Mouse (Mus musculus) brain, adult 2 months (tissue): Measurements from ENCODE around the gene Inpp5a.
A peak's percentile ranks its signal among the peaks of the same experiment; 100 is the strongest.

Source experiments
- DNase-seq: peaks from one replicate; pipeline ENCODE4 v3.0.0; 2011; ENCODE audit warnings: low read depth, low spot score

The Inpp5a gene

GRCm38 (mm10) chr7:139576064-139576686 is 187.3 kb downstream of the Inpp5a start:
- DNase-seq: no peak

- DNase-seq: no peak
Observed at GRCm38 (mm10) chr7:139579261-139579905, 190.5 kb downstream of the Inpp5a start.

- DNase-seq: peak; percentile 34
Observed at GRCm38 (mm10) chr7:139580851-139581775, 192.2 kb downstream of the Inpp5a start.

- no peak for DNase-seq
Observed at GRCm38 (mm10) chr7:139581801-139582571, 193.1 kb downstream of the Inpp5a start.

GRCm38 (mm10) chr7:139582595-139582994 is 193.7 kb downstream of the Inpp5a start, which contains the start of gene Nkx6-2:
Gene Nkx6-2, minus strand, starts transcription at chr7:139582797.
- peak; percentile 76 for DNase-seq

- DNase-seq: no peak
Observed at GRCm38 (mm10) chr7:139583094-139583737, 194.3 kb downstream of the Inpp5a start.

GRCm38 (mm10) chr7:139584221-139585175 is 195.6 kb downstream of the Inpp5a start:
- no peak for DNase-seq

GRCm38 (mm10) chr7:139585183-139585821 is 196.4 kb downstream of the Inpp5a start:
- DNase-seq: no peak

GRCm38 (mm10) chr7:139587919-139588318 is 199.0 kb downstream of the Inpp5a start:
- DNase-seq: no peak

- DNase-seq: peak; percentile 65
Observed at GRCm38 (mm10) chr7:139590302-139590701, 201.4 kb downstream of the Inpp5a start.

- no peak for DNase-seq
Observed at GRCm38 (mm10) chr7:139591311-139591710, 202.4 kb downstream of the Inpp5a start.

- DNase-seq: no peak
Observed at GRCm38 (mm10) chr7:139595311-139595710, 206.4 kb downstream of the Inpp5a start.

- no peak for DNase-seq
Observed at GRCm38 (mm10) chr7:139595862-139596261, 207.0 kb downstream of the Inpp5a start.

- no peak for DNase-seq
Observed at GRCm38 (mm10) chr7:139610328-139610727, 221.4 kb downstream of the Inpp5a start.

GRCm38 (mm10) chr7:139615767-139616766 is 227.2 kb downstream of the Inpp5a start:
- DNase-seq: peak; percentile 91

GRCm38 (mm10) chr7:139622568-139622967 is 233.7 kb downstream of the Inpp5a start:
- DNase-seq: peak; percentile 24

- DNase-seq: peak; percentile 18
Observed at GRCm38 (mm10) chr7:139625156-139625555, 236.2 kb downstream of the Inpp5a start.
